Mouse (Mus musculus) CH12.LX (cell line): Measurements from ENCODE around the gene Wnt5b. TPM values are rescaled to one million over a fixed set of nuclear protein-coding genes. Genes with fewer than 3 reads are reported as not detected.

Experiments used
- DNase-seq: peaks from one replicate; pipeline ENCODE4 v3.0.0-alpha.2; 2013; ENCODE audit errors: extremely low read depth
- H3K27ac ChIP-seq: 2 replicates; pipeline ENCODE4 v1.5.1; 2012; ENCODE audit warnings: low read depth, mild to moderate bottlenecking, control low read depth, moderate library complexity; ENCODE audit not compliant: insufficient read depth
- H3K27me3 ChIP-seq: replicated peaks from 2 replicates; pipeline ENCODE3; 2012; ENCODE audit warnings: inconsistent platforms
- H3K36me3 ChIP-seq, 2 experiments: replicated peaks in 1 of 2; 2 replicates each; pipeline versions ENCODE3 to v1.6.1; 2012; ENCODE audit warnings: inconsistent platforms in 1 of 2, low read length in 1 of 2, mild to moderate bottlenecking in 1 of 2, mixed read lengths in 1 of 2, moderate library complexity in 1 of 2; ENCODE audit not compliant: control insufficient read depth in 1 of 2, insufficient read depth in 1 of 2
- H3K4me1 ChIP-seq, 2 experiments: 2 replicates each; pipeline ENCODE4 v1.6.1; 2012; ENCODE audit warnings: inconsistent platforms in 1 of 2, moderate library complexity in 1 of 2; ENCODE audit not compliant: insufficient read depth in 2 of 2, control insufficient read depth in 1 of 2
- H3K4me2 ChIP-seq: 2 replicates; pipeline ENCODE4 v1.6.1; 2012; ENCODE audit warnings: low read depth, mild to moderate bottlenecking, control low read depth; ENCODE audit not compliant: poor library complexity, insufficient read depth, severe bottlenecking
- H3K4me3 ChIP-seq, 3 experiments: fragments of 150-350 bp in 1 of 3; sonication (generic) in 1 of 3; replicated peaks in 1 of 3; 2 replicates each; pipeline versions ENCODE3 to v1.5.1; 2011 to 2012; ENCODE audit warnings: low read depth in 2 of 3, low read length in 2 of 3, mild to moderate bottlenecking in 2 of 3, moderate library complexity in 2 of 3, control low read depth in 1 of 3, improper control_type of control experiment in 1 of 3, inconsistent platforms in 1 of 3, mixed read lengths in 1 of 3; ENCODE audit not compliant: poor library complexity in 1 of 3
- H3K79me2 ChIP-seq: replicated peaks from 2 replicates; pipeline ENCODE4 v1.6.1; 2012; ENCODE audit warnings: mild to moderate bottlenecking, moderate library complexity; ENCODE audit not compliant: control insufficient read depth, poor library complexity, insufficient read depth, severe bottlenecking; ENCODE audit errors: extremely low read depth
- H3K9ac ChIP-seq: 2 replicates; pipeline ENCODE4 v1.6.1; 2012; ENCODE audit warnings: low read depth, mild to moderate bottlenecking, control low read depth, moderate library complexity; ENCODE audit not compliant: insufficient read depth
- H3K9me3 ChIP-seq: replicated peaks from 2 replicates; pipeline ENCODE3; 2012; ENCODE audit warnings: low read length, inconsistent platforms, mixed read lengths
- CHD1 ChIP-seq: IDR thresholded peaks from 2 replicates; pipeline ENCODE4 v1.6.1; 2012; ENCODE audit warnings: low read depth, low read length, improper control_type of control experiment, inconsistent platforms
- CHD2 ChIP-seq: IDR thresholded peaks from 2 replicates; pipeline ENCODE4 v1.6.1; 2011; ENCODE audit warnings: low read length, improper control_type of control experiment
- CTCF ChIP-seq, 2 experiments: IDR thresholded peaks in 1 of 2; conservative IDR thresholded peaks in 1 of 2; 2 replicates each; pipeline ENCODE4 v1.5.1; 2011 to 2012; ENCODE audit warnings: low read depth in 2 of 2, low read length in 2 of 2, improper control_type of control experiment in 1 of 2, inconsistent platforms in 1 of 2, mild to moderate bottlenecking in 1 of 2, moderate library complexity in 1 of 2
- E2F4 ChIP-seq: IDR thresholded peaks from 2 replicates; pipeline ENCODE4 v1.6.1; 2011; ENCODE audit warnings: low read depth, low read length, improper control_type of control experiment; ENCODE audit not compliant: insufficient replicate concordance
- ELF1 ChIP-seq: IDR thresholded peaks from 2 replicates; pipeline ENCODE4 v1.6.1; 2014; ENCODE audit warnings: low read depth, mild to moderate bottlenecking, inconsistent platforms, low read length, improper control_type of control experiment
- EP300 ChIP-seq: IDR thresholded peaks from 2 replicates; pipeline ENCODE4 v1.6.1; 2011; ENCODE audit warnings: low read length, improper control_type of control experiment
- ETS1 ChIP-seq: conservative IDR thresholded peaks from 2 replicates; pipeline ENCODE4 v1.6.1; 2012; ENCODE audit warnings: low read depth, mild to moderate bottlenecking, inconsistent platforms, low read length, improper control_type of control experiment, moderate library complexity
- GABPA ChIP-seq: IDR thresholded peaks from 2 replicates; pipeline ENCODE4 v1.6.1; 2012; ENCODE audit warnings: low read depth, low read length, improper control_type of control experiment, inconsistent platforms; ENCODE audit not compliant: insufficient replicate concordance
- HCFC1 ChIP-seq: IDR thresholded peaks from 2 replicates; pipeline ENCODE4 v1.6.1; 2012; ENCODE audit warnings: low read depth, mild to moderate bottlenecking, inconsistent platforms, low read length, improper control_type of control experiment
- IRF4 ChIP-seq: IDR thresholded peaks from 2 replicates; pipeline ENCODE4 v1.6.1; 2014; ENCODE audit warnings: low read depth, mild to moderate bottlenecking, inconsistent platforms, low read length, improper control_type of control experiment
- JUN ChIP-seq: IDR thresholded peaks from 2 replicates; pipeline ENCODE4 v1.6.1; 2011; ENCODE audit warnings: low read depth, mild to moderate bottlenecking, low read length, improper control_type of control experiment, moderate library complexity; ENCODE audit not compliant: insufficient read depth
- JUND ChIP-seq: conservative IDR thresholded peaks from 2 replicates; pipeline ENCODE4 v1.6.1; 2011; ENCODE audit warnings: low read depth, low read length, improper control_type of control experiment
- MAFK ChIP-seq: IDR thresholded peaks from 2 replicates; pipeline ENCODE4 v1.6.1; 2011; ENCODE audit warnings: low read length, improper control_type of control experiment; ENCODE audit not compliant: insufficient replicate concordance
- MAZ ChIP-seq: IDR thresholded peaks from 2 replicates; pipeline ENCODE4 v1.6.1; 2012; ENCODE audit warnings: low read depth, mild to moderate bottlenecking, inconsistent platforms, low read length, improper control_type of control experiment, moderate library complexity
- MEF2A ChIP-seq: IDR thresholded peaks from 2 replicates; pipeline ENCODE4 v1.6.1; 2014; ENCODE audit warnings: low read depth, mild to moderate bottlenecking, inconsistent platforms, low read length, improper control_type of control experiment, borderline replicate concordance
- MXI1 ChIP-seq: IDR thresholded peaks from 2 replicates; pipeline ENCODE4 v1.6.1; 2011; ENCODE audit warnings: mild to moderate bottlenecking, low read depth, low read length, improper control_type of control experiment
- MYC ChIP-seq: IDR thresholded peaks from 2 replicates; pipeline ENCODE4 v1.6.1; 2011; ENCODE audit warnings: low read depth, mild to moderate bottlenecking, improper control_type of control experiment, low read length
- NRF1 ChIP-seq: IDR thresholded peaks from 2 replicates; pipeline ENCODE4 v1.6.1; 2014; ENCODE audit warnings: low read depth, mild to moderate bottlenecking, inconsistent platforms, low read length, improper control_type of control experiment, moderate library complexity
- PAX5 ChIP-seq: IDR thresholded peaks from 2 replicates; pipeline ENCODE4 v1.6.1; 2012; ENCODE audit warnings: low read length, inconsistent platforms, mixed read lengths
- POLR2A ChIP-seq: IDR thresholded peaks from 2 replicates; pipeline ENCODE4 v1.6.1; 2011; ENCODE audit warnings: low read depth, mild to moderate bottlenecking, improper control_type of control experiment, low read length
- RAD21 ChIP-seq: IDR thresholded peaks from 2 replicates; pipeline ENCODE4 v1.6.1; 2011; ENCODE audit warnings: low read depth, mild to moderate bottlenecking, low read length, improper control_type of control experiment, moderate library complexity
- SIN3A ChIP-seq: IDR thresholded peaks from 2 replicates; pipeline ENCODE4 v1.6.1; 2012; ENCODE audit warnings: low read length, improper control_type of control experiment, inconsistent platforms
- SMC3 ChIP-seq: IDR thresholded peaks from 2 replicates; pipeline ENCODE4 v1.6.1; 2011; ENCODE audit warnings: low read depth, low read length, improper control_type of control experiment
- ZC3H11A ChIP-seq: IDR thresholded peaks from 2 replicates; pipeline ENCODE4 v1.6.1; 2012; ENCODE audit warnings: low read depth, mild to moderate bottlenecking, inconsistent platforms, low read length, improper control_type of control experiment
- ZKSCAN1 ChIP-seq: IDR thresholded peaks from 2 replicates; pipeline ENCODE4 v1.6.1; 2012; ENCODE audit warnings: low read depth, inconsistent platforms, low read length, improper control_type of control experiment, borderline replicate concordance
- ZNF384 ChIP-seq: IDR thresholded peaks from 2 replicates; pipeline ENCODE4 v1.6.1; 2012; ENCODE audit warnings: low read depth, low read length, improper control_type of control experiment, inconsistent platforms
- dilution Hi-C: fragments of 300-500 bp; cut with MboI; formaldehyde crosslinking; loops from 2 replicates; pipeline ENCODE4 v1.14.3; 2020; ENCODE audit warnings: low sequenced_read_pairs; ENCODE audit not compliant: extremely low pct_unique_long_range_greater_than_20kb, extremely low pct_ligation_motif_present
- in situ Hi-C: fragments of 300-500 bp; cut with MboI; formaldehyde crosslinking; loops from 3 replicates; pipeline ENCODE4 v1.14.3; 2019; ENCODE audit warnings: low sequenced_read_pairs, low pct_ligation_motif_present, low pct_unique_long_range_greater_than_20kb, mixed read lengths
- polyA plus RNA-seq: library from polyadenylated mRNA; unstranded; fragments of >175 nt; gene quantifications from 2 replicates; pipeline ENCODE4 v1.2.1, GENCODE M21; 2012; ENCODE audit warnings: low read depth; ENCODE audit not compliant: insufficient read length
- total RNA-seq, 2 experiments: library from RNA; depleted of rRNA; stranded (reverse); fragments of 300-350 nt in 1 of 2; fragments of >200 nt in 1 of 2; gene quantifications; 2 replicates each; pipeline ENCODE4 v1.2.3; 2012 to 2014

Wnt5b gene
- total RNA-seq (2012; rRNA removed) (0.92 and 1.5 TPM in 2 replicates), total RNA-seq (2014; rRNA removed) (1.2 and 1.4 TPM in 2 replicates), polyA plus RNA-seq (2.0 and 2.8 TPM in 2 replicates)

DNA sequence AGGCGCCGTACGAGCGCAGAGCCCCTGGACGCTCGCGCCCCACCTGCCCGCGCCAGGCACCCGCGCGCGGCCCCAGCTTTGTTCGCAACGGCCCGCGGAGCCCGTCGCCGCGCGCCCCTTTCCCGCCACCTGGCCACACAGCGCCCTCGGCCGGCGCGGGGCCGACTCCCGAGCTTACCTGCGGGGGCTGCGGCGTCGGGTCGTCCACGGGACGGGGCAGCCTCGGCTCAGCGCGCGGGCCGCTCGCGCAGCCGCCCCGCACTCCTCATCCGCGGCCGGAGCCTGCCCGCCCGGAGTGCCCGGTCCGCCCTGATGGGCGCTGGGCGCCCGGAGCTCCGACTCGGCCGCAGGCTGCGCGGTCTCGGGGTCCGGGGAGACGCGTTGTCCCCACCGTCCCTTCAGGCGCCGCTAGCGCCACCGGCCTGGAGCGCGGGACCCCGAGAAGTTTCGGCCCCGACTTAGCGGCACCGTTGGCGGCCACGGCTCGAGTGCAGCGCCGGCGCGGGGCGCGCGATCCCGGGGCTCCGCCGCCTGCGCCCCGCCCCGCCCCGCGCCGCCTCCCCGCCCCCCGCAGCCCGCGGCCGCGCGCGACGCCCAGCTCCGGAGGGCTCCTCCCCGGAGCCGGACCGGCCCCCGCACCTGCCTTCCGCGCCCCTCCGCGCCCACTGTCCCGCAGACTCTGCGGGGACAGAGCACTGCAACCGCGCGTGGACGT is at the start of gene Wnt5b:
Gene Wnt5b (minus strand): TSS at position 545 of the 715 bp plus-strand sequence.
- H3K27me3 ChIP-seq = no peaks in the 10 kb centered on the region
- no peaks in the 10 kb centered on the region for H3K36me3 ChIP-seq
- dilution Hi-C loops (no loop called here), in situ Hi-C loops (no loop called here)
- DNase-seq = no peak
- peaks cover 2% of the 10 kb centered on the region for H3K9me3 ChIP-seq
- H3K4me3 ChIP-seq = no peak within 1 kb of the TSS
- no peaks in the 10 kb centered on the region for H3K4me1 ChIP-seq
- no peaks in the 10 kb centered on the region for H3K79me2 ChIP-seq
- no peak for TF ChIP-seq RAD21
- TF ChIP-seq GABPA = no peak
- TF ChIP-seq MYC = no peak
- no peak for TF ChIP-seq ELF1
- no peak for TF ChIP-seq SMC3
- TF ChIP-seq MAZ = no peak
- TF ChIP-seq POLR2A = no peak
- TF ChIP-seq NRF1 = no peak
- TF ChIP-seq PAX5 = no peak
- no peak for TF ChIP-seq MXI1
- no peak for TF ChIP-seq CHD1
- TF ChIP-seq ZC3H11A = no peak
- TF ChIP-seq CHD2 = no peak
- no peak for TF ChIP-seq ZKSCAN1
- no peak for TF ChIP-seq HCFC1
- TF ChIP-seq ETS1 = no peak
- no peak for TF ChIP-seq CTCF (conservative IDR thresholded peaks at IDR 0.05 in 1 of 2, IDR thresholded peaks at IDR 0.05 in 1 of 2; ENCODE audit: low read depth in 2 of 2, low read length in 2 of 2)
- no peak for TF ChIP-seq ZNF384
- no peak for TF ChIP-seq IRF4
- TF ChIP-seq EP300 = no peak
- no peak within 1 kb of the TSS for H3K27ac ChIP-seq
- H3K9ac ChIP-seq = no peak within 1 kb of the TSS
- no peak within 1 kb of the TSS for H3K4me2 ChIP-seq

DNA sequence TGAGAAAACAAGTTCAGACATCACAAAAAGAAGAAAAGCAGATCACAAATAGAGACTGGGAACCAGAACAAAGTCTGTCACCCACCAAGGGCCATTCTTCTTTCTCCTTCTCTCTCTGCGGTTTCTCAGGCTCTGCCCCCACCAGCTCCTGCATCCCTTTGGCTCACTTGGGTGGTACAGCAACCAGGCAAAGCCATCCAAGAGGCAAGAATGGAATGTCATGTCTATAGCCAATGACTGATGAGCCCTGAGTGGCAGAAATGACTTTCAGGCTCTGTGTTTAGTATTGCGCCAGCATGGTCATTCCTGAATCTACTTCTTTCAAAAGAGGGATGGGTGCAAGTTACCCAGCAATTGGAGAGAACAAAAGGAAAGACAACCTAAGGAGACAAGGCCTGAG is 46.7 kb upstream of the Wnt5b start:
- Histone ChIP-seq H3K27ac (no peak overlapping the region), H3K9me3 (no peaks in the 10 kb centered on the region), H3K9ac (no peak overlapping the region), H3K4me1 (no peaks in the 10 kb centered on the region), H3K4me3 (no peak overlapping the region), H3K36me3 (peaks cover 0 to 3% of the 10 kb centered on the region in 2 experiments), H3K79me2 (no peaks in the 10 kb centered on the region), H3K27me3 (no peaks in the 10 kb centered on the region), H3K4me2 (no peak overlapping the region)
- TF ChIP-seq POLR2A (no peak), MEF2A (no peak), MAFK (no peak), ETS1 (no peak), HCFC1 (no peak), JUN (no peak), CHD2 (no peak), JUND (no peak), IRF4 (no peak), SIN3A (no peak), MXI1 (no peak), GABPA (no peak), MYC (no peak), ZNF384 (no peak), E2F4 (no peak), MAZ (no peak), CTCF (conservative IDR thresholded peaks at IDR 0.05 in 1 of 2, IDR thresholded peaks at IDR 0.05 in 1 of 2; ENCODE audit: low read depth in 2 of 2, low read length in 2 of 2) (no peak)
- dilution Hi-C loops = no loop called here
- no peak for DNase-seq
- in situ Hi-C loops = no loop called here
